Mouse (Mus musculus): ENCODE results near the gene Plekha6.

Plekha6 gene

DNA sequence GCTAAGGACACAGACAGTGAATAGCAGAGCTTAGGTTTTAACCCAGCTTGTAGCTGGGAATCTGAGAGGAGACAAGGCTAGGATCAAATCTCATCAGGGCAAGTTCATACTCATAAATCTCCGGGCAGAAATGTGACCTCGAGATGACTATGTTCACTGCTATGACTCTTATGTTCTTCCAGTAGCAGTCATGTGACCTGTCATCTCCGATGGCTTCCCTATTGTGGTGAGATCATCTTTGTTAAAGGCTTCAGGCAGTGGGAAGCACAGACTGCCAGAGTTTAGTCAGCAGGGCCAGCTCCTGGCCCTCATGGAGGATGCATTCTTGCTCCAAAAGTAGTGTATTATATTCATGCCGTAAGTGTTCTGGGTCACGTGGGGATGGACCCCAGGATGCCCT is 113.0 kb downstream of the Plekha6 start:
- no peak for DNase-seq (ENCODE audit: low spot score)

DNA sequence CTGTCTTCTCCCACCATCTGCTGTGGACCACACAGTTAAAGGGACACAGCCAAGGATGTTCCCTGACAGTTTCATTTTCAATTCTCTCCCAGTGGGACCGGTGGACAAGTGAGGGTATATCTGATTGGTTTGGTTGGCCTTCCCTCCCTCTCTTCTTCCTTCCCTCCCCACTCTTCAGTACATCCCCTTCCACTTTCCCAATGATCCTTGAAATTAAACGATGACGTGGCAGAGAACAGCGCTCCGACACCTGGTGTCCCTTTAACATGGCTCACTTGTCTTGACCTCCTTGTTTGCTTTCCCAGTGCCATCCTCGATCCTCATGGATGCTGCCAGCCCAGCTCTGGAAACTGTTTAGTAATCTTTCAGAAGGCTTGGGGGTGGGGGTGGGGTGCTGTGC is 114.5 kb downstream of the Plekha6 start:
- no peak for DNase-seq (ENCODE audit: low spot score)

DNA sequence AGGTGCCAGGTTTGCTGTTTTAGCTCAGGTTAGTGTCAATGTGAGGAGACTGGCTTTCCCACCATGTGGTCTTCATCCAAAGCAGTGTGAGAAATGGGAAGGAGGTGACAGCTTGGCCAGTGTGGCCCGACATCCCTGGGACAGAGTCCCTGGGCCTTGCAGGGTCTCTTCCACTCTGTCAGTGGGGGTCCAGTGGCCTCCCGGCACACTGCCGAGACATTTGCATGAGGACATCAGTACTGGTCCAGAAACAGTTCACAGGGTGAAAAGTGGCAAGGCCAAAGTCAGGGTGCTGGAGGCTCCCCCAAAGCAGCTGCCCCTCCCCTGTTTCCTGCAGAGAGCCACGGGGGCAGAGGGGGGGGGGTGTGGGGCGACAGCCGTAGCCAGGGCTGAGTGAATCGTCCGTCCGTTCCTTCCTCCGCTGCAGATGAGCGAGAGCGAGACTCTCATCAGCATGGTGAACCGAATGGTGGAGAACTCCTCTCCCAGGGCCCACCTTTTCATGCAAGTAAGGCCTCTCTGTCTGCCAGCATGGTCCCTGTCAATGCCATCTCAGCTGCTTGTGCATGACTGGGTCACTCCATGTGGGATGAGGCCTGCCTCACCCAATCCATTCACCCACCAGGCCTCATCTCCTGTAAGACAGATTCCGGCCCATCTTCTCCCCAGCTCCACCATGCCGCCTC is 115.1 kb downstream of the Plekha6 start:
- no peak for DNase-seq (ENCODE audit: low spot score)

DNA sequence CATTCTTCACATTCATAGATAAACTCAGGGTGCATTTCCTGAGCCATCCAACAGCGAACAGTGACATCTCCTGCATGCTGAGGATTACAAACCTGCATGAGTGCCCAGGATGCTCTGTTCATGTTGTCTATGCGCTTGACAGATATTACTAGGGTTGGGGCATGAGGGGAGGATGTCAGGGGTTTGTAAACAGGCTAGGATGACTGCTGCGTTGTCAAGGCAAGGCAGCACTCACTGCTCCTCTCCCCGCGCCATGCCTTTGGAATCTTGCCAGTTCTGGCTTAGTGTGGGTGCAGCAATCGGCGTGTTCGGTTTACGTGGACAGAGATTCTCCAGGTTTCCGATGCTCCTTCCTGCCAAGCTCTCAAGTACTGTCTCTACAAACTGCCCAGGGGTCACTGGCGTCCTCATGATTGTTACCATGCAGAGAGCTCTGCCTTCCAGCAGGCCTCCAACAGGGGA is 115.7 kb downstream of the Plekha6 start:
- no peak for DNase-seq (ENCODE audit: low spot score)

DNA sequence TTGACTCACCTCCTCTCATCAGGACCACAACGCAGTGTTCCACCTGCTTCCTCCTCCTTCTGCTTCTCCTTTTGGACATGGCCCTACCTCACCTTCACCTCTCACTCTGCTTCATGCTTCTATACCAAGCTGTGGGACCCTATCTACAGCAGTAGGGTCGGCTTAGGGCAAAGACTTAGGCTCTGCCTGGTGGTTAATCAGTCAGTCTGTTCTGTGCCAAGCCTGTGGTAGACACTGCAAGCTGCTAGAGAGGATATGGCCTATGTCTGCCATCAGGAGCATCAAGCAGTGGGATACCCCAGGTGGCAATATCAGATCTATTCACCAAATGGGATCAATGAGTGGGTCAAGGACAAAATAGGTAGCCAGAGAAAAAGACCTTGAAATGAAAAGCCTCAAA is 116.5 kb downstream of the Plekha6 start:
- DNase-seq (ENCODE audit: low spot score) = no peak

DNA sequence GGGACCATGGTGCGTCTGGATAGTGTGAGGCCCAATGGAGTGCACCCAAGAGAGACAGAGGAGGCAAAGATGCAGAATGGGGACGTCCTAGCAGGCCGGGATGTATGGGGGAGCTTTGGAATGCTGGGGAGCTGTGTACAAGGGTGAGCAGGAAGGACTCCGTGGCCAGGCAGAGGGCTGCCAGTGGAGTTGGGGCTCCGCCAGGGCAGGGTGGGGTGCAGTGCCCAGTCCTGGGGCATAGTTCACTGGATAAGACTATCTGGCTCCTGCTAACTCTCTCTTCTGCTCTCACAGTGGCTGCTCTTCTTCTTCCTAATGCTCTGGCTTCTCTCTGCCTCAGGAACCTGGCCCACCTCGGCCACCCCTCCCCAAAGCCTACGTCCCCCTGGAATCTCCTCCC is 121.9 kb downstream of the Plekha6 start:
- no peak for DNase-seq (ENCODE audit: low spot score)

DNA sequence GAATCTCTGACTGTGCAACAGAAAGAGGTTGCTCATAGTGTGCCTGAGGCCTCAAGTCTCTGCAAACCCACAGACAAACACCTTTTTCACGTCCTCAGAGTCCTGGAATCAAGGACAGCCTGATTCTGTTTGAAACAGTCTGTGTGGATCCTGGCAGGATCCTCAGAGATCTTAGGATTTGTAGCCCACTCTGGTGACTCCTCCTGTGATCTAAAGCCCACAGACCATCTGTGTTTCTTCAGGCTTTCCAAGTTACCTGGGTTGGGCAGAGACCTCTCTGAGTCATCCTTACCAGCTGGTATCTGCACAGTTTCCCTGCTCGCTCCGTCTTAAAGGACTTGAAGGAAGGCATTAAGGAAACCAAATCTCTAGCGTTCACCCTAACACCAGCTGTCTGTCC is 123.0 kb downstream of the Plekha6 start:
- no peak for DNase-seq (ENCODE audit: low spot score)

DNA sequence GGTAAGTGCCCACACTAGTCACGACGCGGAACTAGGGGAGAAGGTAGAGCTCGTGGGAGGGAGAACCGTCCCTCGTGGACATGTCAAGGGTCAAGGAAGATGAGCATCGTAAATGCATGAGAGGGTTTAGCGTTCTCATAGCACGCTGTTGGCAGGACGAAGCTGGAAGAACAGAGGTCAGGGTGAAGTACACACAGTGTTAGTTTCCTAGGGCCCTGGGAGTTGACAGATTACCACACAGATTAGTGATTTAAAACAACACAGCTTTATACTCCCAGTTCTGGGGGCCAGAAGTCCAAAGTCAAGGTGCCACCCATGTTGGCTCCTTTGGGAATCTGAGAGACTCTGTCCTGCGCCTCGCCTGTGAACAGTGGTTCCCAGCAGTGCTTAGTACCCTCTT is 123.9 kb downstream of the Plekha6 start:
- DNase-seq (ENCODE audit: low spot score) = no peak

DNA sequence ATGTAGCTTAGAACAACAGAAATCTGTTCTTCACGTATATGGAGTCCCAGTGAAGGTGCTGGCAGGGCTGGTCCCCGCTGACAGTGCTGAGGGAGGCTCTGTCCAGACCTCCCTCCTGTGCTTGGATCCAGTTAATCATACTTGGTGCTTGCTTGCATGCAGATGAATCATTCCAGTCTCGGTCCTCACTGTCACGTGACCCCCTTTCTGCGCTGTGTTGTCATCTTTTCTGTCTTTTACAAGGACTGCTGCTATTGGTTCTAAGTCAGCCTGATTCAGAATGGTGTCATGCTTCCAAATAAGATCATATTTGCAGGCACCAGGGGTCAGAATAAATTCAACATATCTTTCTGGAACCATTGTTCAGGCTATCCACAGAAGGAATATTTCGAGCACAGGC is 127.9 kb downstream of the Plekha6 start:
- DNase-seq (ENCODE audit: low spot score) = no peak

DNA sequence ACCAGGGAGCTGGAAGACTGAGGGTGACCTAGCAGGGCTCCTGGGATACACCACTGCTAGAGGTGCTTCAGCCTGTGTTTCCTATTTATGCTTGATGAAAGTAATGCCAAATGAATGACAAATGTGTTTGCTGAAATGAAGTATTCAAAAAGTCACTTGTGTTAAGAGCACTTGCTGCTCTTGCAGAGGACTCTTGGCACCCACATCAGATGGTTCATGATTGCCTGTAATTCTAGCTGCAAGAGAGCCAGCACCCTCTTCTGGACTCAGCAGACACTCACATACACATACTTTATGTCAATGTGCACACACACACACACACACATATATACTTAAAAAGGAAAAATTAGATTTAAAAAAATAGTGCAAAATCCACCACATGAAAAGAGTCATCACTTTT is 128.6 kb downstream of the Plekha6 start:
- no peak for DNase-seq (ENCODE audit: low spot score)

DNA sequence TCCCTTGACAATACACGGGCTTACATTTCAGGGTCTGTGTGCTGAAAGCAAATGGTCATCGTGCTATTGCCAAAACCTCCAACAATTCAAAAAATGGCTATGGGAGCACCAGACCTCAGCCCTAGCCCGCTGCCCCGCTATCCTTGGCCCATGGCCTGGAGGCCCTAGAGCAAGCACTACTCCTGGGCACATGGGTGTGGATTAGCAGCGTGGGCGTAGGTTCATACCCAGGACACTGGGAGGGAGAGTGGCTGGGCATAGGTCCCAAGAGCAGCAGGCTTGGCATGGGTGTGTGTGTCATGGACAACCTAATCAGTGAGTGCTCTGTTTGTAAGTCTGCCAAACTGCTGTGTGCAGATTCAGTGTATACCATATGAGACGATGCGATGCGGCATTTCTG is 132.4 kb downstream of the Plekha6 start:
- DNase-seq (ENCODE audit: low spot score) = peak; percentile 71

DNA sequence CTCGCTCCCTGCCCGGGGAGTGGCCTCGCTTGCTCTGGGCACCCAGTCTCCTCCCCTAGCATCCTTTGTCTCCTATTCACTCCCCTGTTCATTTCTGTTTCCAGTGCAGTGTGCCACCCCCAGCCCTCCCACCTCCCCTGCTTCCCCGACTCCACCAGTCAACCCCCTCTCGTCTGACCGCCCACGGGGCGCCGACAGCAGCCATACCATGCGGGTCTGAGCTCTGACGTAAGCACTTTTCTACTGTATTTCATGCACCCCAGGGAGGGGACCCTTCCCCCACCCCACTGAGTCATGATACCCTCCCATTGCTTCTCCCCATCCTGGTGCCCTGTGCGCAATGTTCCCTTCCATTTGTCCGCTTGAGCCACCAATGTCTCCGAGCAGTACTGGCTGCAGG is 134.8 kb downstream of the Plekha6 start:
- DNase-seq (ENCODE audit: low spot score) = no peak

DNA sequence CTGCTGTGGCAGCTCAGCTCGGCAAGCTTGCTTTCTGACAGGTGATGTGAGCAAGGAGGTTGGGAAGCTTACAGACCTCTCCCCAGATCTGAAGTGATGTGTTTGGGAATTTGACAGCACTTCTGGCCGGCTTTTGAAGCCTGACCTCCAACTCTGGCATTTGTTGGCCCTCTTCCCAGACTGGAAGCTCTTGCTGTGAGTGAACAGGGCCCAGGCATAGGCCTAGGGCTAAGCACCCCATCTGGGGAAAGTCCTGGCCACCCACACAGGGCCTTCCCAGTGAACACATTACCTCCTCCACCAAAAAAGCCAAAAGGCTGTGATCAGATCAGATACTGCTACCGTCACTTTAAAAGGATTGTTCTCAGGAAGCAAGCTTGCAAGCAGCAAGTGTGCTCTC is 138.5 kb downstream of the Plekha6 start:
- DNase-seq (ENCODE audit: low spot score) = peak; percentile 45

DNA sequence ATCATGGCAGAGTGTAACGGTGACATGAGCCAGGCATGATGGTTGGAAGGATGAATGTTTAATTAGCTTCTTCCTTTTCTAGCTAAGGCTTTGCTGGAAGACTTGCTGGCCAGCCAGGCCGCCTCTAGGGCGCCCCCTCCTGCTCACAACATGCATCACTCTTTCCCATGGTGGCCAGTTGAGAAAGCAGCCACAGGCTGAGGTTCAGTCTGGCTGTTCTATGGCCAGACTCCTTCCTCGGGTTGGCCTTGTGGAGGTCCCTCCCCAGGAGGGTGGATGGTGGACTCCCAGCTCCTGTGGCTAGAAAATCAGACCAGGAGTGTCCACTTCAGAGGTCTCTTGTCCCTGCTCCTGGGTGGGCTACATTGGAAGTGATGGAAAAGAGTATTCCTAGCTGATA is 142.8 kb downstream of the Plekha6 start:
- DNase-seq (ENCODE audit: low spot score) = peak; percentile 63

DNA sequence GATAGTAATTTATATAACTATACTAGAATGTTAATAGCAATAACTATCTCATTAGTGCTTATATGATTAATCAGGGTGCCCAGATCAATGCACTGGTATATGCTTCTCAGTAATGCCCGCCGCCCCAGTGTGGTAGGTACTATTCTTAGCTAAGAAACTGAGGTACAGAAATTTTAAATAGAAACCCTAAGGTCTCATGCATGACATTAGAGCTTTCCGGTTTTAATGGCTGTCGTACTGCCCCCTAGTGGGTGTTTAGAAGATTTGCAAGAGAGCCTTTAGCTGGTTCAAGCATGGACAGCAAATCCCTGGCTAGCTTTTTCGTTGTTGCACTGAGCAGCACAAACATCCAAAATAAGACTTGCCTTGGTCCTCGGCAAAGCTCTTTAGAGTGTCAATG is 143.3 kb downstream of the Plekha6 start:
- DNase-seq (ENCODE audit: low spot score) = no peak

DNA sequence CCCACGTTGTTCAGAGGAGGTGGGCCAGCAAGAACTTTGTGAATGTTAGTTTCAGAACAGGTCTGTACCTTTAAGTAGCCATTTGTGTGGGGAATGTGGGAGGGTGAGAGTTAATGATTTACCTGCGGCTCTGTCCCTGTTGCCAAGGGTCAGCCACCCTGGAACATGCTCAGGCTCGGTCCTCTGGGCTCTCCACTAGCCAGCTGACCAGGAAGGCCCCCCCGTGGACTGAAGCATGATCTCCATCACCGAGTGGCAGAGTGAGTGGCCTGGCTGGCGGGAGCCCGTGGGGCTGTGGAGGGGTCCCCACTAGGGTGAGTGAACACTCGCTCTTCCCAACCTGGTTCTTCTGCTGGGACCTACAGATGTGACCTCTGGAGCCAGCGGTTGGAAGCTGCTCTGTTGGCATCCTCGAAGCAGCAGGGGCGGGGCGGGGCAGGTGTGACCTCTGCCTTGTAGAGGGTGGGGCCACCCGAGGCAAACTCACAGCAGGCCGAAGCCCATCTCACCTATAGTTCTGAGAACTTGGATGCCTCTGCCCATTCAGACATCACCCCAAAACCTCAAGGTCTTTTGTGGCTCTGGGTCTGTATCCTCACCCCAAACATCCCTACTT is 145.8 kb downstream of the Plekha6 start, which contains the start of gene Golt1a:
Golt1a (plus strand) TSS at position 149 of the 616 bp plus-strand sequence.
- DNase-seq (ENCODE audit: low spot score) = no peak

DNA sequence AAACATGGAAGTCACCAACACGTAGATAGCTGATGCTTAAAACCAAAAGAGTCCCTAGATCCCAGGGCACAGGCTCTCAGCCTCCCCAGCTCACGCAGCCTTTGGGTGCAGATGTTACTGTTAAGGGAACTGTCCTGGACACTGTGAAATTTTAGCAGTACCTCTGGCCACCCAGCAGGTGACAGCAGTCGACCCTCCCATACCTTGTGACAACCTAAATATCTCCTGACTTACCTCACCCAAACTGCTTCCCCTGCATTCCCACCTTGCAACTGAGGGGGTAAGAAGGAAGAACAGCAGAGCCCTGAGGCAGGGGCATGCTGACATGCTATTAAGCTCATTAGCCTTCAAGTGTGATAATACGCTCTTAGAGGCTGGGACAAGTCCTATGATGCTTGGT is 147.2 kb downstream of the Plekha6 start:
- no peak for DNase-seq (ENCODE audit: low spot score)

DNA sequence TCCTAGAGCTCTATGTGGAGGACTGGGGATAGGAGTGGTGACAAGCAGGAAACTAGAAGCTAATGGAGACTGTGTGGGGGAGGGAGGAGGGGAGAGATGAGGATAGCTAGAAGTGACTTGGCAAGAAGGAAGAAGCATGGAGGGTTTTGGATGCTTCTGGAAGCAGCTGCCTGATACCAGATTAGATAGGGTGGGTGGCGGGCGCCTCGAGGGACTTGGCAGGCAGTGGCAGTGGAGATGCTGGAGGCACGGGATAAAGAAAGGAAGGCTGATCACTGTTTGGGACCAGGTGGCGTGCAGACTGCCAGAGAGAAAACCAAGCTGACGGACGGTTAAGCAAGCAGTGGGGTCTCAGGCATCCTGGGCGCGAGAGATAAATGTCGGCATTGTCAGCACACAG is 147.9 kb downstream of the Plekha6 start:
- DNase-seq (ENCODE audit: low spot score) = no peak

DNA sequence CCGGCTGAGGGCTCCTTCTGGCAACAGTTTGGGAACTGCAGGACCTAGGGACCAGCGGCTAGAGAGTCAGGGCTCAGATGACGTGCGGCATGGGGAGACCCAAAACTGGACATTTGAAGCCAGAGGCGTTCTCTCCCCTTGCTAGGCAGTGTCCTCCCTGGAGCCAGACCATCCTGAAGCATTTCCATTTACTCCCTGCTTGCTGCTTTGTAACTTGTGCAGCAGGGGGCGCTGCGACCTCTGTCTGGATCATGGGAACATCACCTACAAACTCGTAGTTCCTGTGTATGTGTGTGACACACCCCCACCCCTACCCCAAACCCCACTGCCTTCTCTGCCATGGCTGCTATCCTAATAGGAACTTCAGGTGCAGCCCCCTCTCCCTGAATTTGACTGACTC is 150.4 kb downstream of the Plekha6 start:
- no peak for DNase-seq (ENCODE audit: low spot score)

DNA sequence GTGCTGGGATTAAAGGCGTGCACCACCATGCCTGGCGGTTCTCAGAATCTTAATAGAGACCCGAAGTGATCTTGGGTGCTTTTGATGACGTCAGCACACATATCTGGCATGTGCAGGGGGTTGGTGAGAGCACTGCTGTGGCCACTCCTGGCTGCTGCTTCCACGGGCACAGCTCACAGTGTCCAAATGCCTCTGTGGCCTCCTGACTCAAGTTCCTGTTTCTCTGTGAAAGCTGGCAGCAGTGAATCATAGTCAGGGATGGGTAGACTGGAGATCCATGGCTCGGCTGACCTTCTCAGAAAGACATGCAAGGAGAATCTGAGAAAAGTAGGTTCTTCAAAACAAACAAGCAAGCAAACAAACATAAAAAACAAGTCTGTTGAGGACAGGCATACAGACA is 151.8 kb downstream of the Plekha6 start:
- DNase-seq (ENCODE audit: low spot score) = no peak

DNA sequence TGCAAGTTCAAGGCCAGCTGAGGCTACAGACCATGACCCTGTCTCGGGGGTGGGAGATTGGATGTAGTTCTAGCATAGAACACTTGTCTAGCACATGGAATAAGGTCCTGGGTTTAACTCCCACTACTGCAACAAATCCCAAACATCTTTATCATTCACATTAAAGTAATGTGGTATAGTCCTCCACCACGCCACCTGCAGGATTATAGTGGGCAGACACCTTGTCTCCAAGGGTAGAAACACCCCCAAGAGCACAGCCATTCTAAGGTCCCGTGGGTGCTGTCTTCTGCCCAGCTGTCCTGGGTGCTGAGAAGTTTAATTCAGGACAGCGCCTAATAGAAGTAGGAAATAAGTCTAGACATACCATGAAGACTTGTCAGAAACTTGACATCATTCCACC is 152.6 kb downstream of the Plekha6 start:
- DNase-seq (ENCODE audit: low spot score) = no peak

DNA sequence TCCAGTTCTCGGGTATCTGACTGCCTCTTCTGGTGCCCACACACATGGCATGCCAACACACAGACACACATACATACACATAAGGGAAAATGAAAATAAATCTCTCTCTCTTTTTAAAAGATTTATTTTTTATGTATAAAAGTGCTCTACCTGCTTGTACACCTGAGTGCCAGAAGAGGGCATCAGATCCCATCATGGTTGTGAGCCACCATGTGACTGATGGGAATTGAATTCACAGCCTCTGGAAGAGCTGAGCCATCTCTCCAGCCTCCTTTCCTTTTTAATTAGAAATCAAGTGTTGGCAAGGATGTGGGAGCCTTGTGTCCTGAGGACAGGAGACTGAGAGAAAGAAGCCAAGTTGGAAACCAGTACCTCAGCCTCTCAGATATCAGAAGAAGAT is 153.1 kb downstream of the Plekha6 start:
- no peak for DNase-seq (ENCODE audit: low spot score)

DNA sequence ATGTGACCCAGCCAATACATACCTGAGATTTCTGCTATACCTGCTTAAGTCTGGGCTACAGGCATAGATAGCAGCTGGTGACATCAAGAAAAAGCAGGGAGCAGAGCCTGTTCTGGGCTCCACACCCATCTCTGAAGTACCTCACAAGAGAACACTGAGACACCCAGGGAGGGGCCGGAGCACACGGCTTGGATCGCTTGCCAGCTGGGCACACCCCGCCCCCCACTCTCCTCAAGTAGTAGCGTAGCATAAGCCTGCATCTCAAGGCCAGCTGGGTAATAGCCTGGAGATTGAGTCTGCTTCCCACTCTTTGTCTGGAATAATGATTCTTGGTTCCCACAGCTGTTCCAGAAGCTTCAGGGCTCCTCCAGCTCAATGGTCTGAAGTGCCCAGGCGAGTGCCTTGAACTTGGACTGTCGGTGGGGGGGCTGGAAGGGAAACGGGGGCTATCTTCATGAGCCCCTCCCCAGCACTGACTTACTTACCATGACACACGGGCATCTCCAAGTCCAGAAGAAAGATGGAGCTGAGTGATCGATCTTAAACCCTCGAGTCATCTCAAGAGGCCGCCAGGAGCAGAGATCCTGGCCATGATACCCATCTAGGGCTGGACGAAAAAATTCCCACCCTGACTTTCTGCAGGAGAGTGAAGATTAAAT is 157.4 kb downstream of the Plekha6 start, which contains the start of gene Kiss1:
Kiss1 (plus strand) TSS at position 609 of the 659 bp plus-strand sequence.
- no peak for DNase-seq (ENCODE audit: low spot score)

All from testis, postnatal 14 days (tissue).